Mouse (Mus musculus) thymus, adult 2 months (tissue): ENCODE results near the gene Tmem37. TPM values are rescaled to one million over a fixed set of nuclear protein-coding genes. Genes with fewer than 3 reads are reported as not detected.
A peak's percentile ranks its signal among the peaks of the same experiment; 100 is the strongest.
"Not testable (repeated sequence)": the region's sequence is repeated elsewhere in the genome, so short reads cannot be mapped to it uniquely, and the experiment has no call there.

Source experiments
- DNase-seq: peaks from one replicate; pipeline ENCODE4 v3.0.0; 2021
- H3K27ac ChIP-seq: fragments of 200-500 bp; 2 replicates; pipeline ENCODE4 v1.5.1; 2012; ENCODE audit warnings: low read length, control low read depth; ENCODE audit not compliant: control insufficient read depth, insufficient read depth
- H3K27me3 ChIP-seq: fragments of 200-500 bp; 2 replicates; pipeline ENCODE4 v1.6.1; 2012; ENCODE audit warnings: mild to moderate bottlenecking, low read length, moderate library complexity, mixed read lengths; ENCODE audit not compliant: control insufficient read depth, insufficient read depth
- H3K36me3 ChIP-seq: fragments of 200-500 bp; 2 replicates; pipeline ENCODE4 v1.6.1; 2012; ENCODE audit warnings: mild to moderate bottlenecking, low read length, moderate library complexity; ENCODE audit not compliant: control insufficient read depth, insufficient read depth
- H3K4me1 ChIP-seq: fragments of 200-500 bp; replicated peaks from 2 replicates; pipeline ENCODE4 v1.6.1; 2012; ENCODE audit warnings: low read length; ENCODE audit not compliant: control insufficient read depth, insufficient read depth
- H3K4me3 ChIP-seq: fragments of 200-500 bp; 2 replicates; pipeline ENCODE4 v1.5.1; 2012; ENCODE audit warnings: mild to moderate bottlenecking, low read length, control low read depth, moderate library complexity; ENCODE audit not compliant: control insufficient read depth, insufficient read depth
- CTCF ChIP-seq: fragments of 200-500 bp; IDR thresholded peaks from 2 replicates; pipeline ENCODE4 v1.5.1; 2012; ENCODE audit warnings: mild to moderate bottlenecking, control low read depth, low read length, moderate library complexity, borderline replicate concordance; ENCODE audit not compliant: control insufficient read depth, poor library complexity, insufficient read depth; ENCODE audit errors: extremely low read depth
- POLR2A ChIP-seq: fragments of 200-500 bp; IDR thresholded peaks from 2 replicates; pipeline ENCODE4 v1.6.1; 2012; ENCODE audit warnings: mild to moderate bottlenecking, low read length, control low read depth, moderate library complexity; ENCODE audit not compliant: control insufficient read depth, poor library complexity, insufficient read depth; ENCODE audit errors: extremely low read depth
- WGBS: fragments of 180-500 bp; shearing (Covaris S2); methylation state at CpG from one replicate; pipeline ENCODE4 v1.1.7; 2018; 5-methylcytosine and 5-hydroxymethylcytosine counted together
- polyA plus RNA-seq: library from polyadenylated mRNA; depleted of rRNA; stranded (reverse); fragments of >200 nt; gene quantifications from 2 replicates; pipeline ENCODE4 v1.2.3, GENCODE M21; 2012

Tmem37 gene
- polyA plus RNA-seq, 1 experiment = 18.5 TPM

DNA sequence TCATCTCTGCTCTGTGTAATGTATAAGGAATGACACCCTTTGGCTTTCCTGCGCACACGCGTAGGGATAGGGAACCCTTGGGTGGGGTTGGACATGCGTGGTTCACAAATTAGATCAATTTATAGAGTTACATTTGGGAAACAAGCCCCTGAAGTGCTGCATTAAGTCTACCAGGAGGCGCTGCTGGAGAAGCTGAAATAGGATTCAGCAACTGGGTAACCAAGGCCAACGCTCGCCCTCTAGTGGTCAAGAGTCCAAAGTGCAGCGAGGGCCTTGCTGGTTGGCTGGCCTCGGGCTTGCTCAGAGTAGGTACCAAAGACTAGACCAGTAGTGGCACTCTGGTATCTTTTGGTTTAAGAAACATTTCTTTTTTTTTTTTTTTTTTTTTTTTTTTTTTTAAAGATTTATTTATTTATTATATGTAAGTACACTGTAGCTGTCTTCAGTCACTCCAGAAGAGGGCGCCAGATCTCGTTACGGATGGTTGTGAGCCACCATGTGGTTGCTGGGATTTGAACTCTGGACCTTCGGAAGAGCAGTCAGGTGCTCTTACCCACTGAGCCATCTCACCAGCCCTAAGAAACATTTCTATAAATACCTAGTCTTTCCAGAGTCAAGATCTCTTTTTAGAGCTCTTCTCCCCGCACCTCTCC, 19.7 kb upstream of the Tmem37 start:
- TF ChIP-seq CTCF = peak; percentile 94
- not testable (repeated sequence) for H3K4me3 ChIP-seq, H3K36me3 ChIP-seq, H3K27me3 ChIP-seq, H3K4me1 ChIP-seq, H3K27ac ChIP-seq
- DNase-seq = peak; percentile 80
- 51% methylated on average over 11 of the region's 14 CpGs for WGBS

- Histone ChIP-seq H3K4me3 (no peak overlapping the region), H3K27me3 (no peaks in the 10 kb centered on the region), H3K36me3 (no peaks in the 10 kb centered on the region), H3K4me1 (no peaks in the 10 kb centered on the region), H3K27ac (no peak overlapping the region)
- TF ChIP-seq CTCF (no peak), POLR2A (no peak)
- DNase-seq = no peak
- WGBS = 94% methylated on average over 8 of the region's 8 CpGs
These were observed 17.2 kb upstream of the Tmem37 start for GRCm38 (mm10) chr1:120090880-120091570.

DNA sequence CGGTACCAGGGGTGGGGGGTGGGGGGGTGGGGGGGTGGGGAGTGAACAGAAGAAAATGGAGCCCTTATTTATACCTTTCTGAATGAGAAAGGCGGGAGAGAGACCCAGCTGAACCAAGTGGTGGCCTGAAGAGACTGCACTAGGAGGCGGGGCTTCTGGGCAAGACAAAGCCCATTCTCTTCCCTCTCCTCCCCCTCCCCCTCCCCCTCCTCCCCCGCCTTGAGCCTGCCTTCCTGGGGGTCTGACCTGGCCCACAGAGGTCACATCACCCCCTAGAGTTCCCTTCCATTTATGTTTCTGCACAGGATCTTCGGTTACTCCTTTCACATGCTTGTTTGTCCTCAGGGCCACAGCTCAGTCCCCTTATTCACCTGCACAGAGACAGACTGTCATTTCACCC, 15.3 kb upstream of the Tmem37 start:
- Histone ChIP-seq H3K4me1 (no peaks in the 10 kb centered on the region), H3K36me3 (no peaks in the 10 kb centered on the region), H3K4me3 (no peak overlapping the region), H3K27ac (no peak overlapping the region), H3K27me3 (no peaks in the 10 kb centered on the region)
- TF ChIP-seq POLR2A (no peak), CTCF (no peak)
- no peak for DNase-seq
- 67% methylated on average over 5 of the region's 5 CpGs for WGBS

DNA sequence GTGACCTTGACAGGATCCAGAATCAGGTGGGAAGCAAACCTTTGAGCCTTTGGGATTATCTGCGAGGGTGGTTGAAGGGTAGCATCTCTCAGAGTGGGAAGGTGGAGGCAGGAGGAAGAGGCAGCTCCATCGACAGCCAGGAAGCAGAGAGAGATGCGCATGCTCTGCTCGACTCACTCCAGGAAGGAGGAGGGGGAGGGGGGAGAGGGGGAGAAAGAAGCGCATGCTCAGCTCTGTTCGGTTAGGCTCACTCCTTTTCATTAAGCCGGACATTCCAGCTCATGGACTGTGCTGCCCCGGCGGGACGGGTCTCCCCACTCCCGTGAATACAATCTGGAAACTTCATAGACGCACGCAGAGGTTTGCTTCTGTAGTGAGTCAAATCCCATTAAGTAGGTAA, 12.8 kb upstream of the Tmem37 start:
- Histone ChIP-seq H3K4me3 (no peak overlapping the region), H3K27ac (no peak overlapping the region), H3K4me1 (no peaks in the 10 kb centered on the region), H3K27me3 (no peaks in the 10 kb centered on the region), H3K36me3 (no peaks in the 10 kb centered on the region)
- 84% methylated on average over 13 of the region's 13 CpGs for WGBS
- DNase-seq = no peak
- TF ChIP-seq POLR2A (no peak), CTCF (no peak)

- Histone ChIP-seq H3K27ac (no peak overlapping the region), H3K4me3 (no peak overlapping the region), H3K36me3 (no peaks in the 10 kb centered on the region), H3K27me3 (no peaks in the 10 kb centered on the region), H3K4me1 (no peaks in the 10 kb centered on the region)
- WGBS = 94% methylated on average over 3 of the region's 3 CpGs
- DNase-seq = no peak
- TF ChIP-seq CTCF = no peak
- TF ChIP-seq POLR2A = no peak
These were observed 11.8 kb upstream of the Tmem37 start for GRCm38 (mm10) chr1:120085696-120086095.

DNA sequence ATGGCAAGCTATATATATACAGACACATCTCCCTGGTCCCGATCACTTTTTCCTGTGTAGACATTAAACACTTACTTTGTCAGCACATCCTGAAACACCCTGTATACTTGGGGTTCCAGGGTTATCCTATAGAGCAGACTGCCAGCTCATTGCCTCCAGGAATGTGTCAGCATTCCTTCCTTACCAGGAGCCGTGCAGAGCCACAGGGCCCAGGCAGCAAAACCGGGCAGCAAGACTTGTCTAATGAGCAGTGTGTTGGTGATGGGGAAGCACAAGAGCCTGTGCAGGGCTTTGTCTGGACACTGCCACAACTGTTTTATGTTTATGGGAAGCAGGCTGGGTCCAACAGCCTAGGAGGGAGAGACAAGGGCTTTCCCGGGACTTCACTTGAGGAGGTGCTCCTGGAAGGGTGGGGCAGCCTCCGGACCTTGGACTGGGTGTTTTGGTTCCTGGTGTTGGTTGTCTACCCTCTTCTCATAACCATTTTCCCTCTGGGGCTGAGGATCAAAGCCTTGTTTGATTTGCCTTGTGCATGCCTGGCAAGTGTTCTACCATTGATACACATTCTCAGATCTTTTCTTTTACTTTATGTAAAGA, 10.1 kb upstream of the Tmem37 start:
- no peak for TF ChIP-seq CTCF
- H3K4me3 ChIP-seq = no peak overlapping the region
- 87% methylated on average over 5 of the region's 5 CpGs for WGBS
- H3K27ac ChIP-seq = no peak overlapping the region
- no peaks in the 10 kb centered on the region for H3K4me1 ChIP-seq
- no peaks in the 10 kb centered on the region for H3K36me3 ChIP-seq
- H3K27me3 ChIP-seq = no peaks in the 10 kb centered on the region
- no peak for DNase-seq
